Mouse (Mus musculus): ENCODE measurements around the gene Adck2.

Adck2 gene

GRCm38 (mm10) chr6:39573791-39574554 lies at the start of gene Adck2:
Gene Adck2 (plus strand): TSS chr6:39573873.
- peak; percentile 73 for DNase-seq (ENCODE audit: low read depth, low spot score)

DNA sequence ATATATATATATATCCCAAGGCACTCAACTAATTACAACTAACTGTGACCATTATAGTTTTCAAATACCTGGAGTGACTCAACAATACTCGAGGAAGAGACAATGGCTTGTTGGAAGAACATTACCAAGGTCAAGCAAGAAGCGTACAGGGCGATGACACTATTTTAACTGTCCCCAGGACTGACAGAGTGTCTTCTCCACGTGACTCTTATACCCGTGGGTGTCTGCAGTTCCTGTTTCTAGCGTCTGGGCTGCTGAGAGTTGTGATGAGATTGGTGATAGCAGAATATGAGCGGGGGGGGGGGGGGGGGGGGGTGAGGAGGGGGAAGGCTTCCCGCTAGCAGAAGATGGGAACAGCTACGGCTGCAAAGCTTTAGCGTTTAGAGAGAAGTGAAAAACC lies 46.9 kb upstream of the Adck2 start:
- no peak for DNase-seq (ENCODE audit: low read depth, low spot score)

DNA sequence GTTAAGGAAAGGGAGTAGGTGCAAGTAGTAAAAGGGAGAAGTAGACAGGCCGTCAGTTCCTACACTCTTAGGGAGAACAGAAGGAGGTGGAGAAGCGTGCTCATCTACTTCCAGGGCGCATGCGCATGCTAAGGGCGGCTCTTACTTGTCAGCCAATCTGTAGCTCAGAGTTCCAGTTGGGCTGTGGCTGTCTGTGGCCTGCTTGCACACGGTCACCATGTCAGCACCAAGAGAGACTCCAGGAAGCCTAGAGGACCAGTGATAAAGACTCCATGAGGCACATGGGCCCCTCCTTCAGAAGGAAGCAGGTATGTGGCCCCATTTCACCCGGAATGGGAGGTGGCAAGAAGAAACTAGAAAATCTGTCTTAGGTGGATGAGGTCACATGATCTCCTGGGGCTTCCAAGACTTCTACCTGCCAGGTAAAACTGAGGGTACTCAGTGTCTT lies 46.3 kb upstream of the Adck2 start:
- no peak for DNase-seq (ENCODE audit: low read depth, low spot score)

GRCm38 (mm10) chr6:39527811-39528210 lies 45.9 kb upstream of the Adck2 start:
- DNase-seq (ENCODE audit: low read depth, low spot score), result no peak

- DNase-seq (ENCODE audit: low read depth, low spot score), result no peak
Observed at GRCm38 (mm10) chr6:39528671-39529535, 44.8 kb upstream of the Adck2 start.

- no peak for DNase-seq (ENCODE audit: low read depth, low spot score)
Observed at GRCm38 (mm10) chr6:39534944-39535343, 38.7 kb upstream of the Adck2 start.

DNA sequence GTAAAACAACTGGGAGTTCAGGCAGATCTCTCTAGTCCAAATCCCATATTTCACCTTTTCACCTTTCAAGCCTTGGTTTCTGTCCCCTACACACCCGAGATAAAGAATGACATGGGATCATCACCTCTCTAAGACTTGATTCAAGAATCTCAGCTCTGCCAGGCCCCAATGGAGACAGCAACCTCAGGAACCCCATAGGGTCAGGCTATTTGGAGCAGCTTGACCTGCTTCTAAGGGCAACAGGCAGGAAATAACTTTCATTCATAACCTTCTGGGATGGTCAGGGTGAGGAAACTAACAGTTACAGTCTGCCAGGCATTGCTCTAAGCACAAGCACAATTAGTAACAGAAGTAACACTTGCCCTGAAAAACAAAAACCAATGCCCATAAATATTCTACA lies 37.1 kb upstream of the Adck2 start:
- no peak for DNase-seq (ENCODE audit: low read depth, low spot score)

DNA sequence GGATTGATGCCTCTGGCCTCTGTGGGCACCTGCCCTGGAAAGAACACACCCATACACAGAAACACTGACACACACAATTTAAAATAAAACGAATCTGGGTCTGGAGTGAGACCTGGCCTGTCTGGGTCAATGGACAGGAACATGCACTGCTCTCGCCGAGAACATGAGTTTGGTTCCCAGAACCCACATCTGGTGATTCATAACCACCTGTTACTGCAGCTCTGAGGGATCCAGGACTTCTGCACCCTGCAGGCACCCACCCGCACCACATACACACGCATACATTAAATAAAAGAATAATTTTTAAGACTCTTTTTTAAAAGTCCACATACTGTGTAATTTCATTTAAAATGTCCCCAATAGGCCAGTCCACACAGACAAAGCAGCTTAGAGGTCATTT lies 36.4 kb upstream of the Adck2 start:
- DNase-seq (ENCODE audit: low read depth, low spot score), result no peak

- peak; percentile 57 for DNase-seq (ENCODE audit: low read depth, low spot score)
Observed at GRCm38 (mm10) chr6:39538227-39538626, 35.4 kb upstream of the Adck2 start.

DNA sequence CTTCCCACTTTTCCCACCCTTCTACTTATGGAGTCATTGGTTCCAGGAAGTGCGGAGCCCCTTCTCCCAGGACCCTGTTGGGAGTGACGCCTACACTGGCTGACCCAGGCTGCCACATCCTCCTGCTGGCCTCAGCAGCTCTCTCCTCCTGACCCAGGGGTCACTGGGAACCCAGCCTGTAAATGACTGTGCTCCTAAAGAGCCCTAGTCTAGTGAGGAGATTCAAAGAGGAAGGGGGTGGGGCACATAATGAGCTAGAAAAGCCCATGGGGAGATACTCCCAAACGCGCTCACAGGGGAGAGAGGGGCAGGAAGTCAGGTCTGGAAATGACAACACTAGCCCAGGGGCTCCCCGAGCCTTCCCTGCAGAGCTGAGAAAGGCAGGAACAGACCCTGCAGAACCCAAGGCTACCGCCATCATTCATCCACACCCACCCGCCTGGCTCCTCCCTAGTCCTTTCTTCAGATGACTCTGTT lies 34.0 kb upstream of the Adck2 start:
- no peak for DNase-seq (ENCODE audit: low read depth, low spot score)

DNA sequence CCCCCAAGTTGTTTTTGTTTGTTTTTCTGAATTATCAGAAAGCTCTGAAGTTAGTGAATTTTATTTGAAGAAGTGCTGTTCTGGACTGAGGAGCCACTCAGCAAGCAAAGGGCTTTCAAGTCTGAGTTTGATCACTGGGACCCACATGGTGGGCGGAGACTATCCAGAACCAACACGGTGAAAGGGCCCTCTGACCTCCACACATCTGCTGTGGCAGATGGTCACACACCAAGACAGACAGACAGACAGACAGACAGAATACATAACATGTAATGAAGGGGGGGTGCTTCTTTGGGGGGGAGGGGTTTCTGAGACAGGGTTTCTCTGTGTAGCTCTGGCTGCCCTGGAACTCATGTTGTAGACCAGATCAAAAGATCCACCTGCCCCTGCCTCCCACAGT lies 33.1 kb upstream of the Adck2 start:
- DNase-seq (ENCODE audit: low read depth, low spot score), result no peak

GRCm38 (mm10) chr6:39542631-39543597 lies 30.8 kb upstream of the Adck2 start:
- DNase-seq (ENCODE audit: low read depth, low spot score), result peak; percentile 85

- no peak for DNase-seq (ENCODE audit: low read depth, low spot score)
Observed at GRCm38 (mm10) chr6:39543769-39544420, 29.8 kb upstream of the Adck2 start.

GRCm38 (mm10) chr6:39545474-39545873 lies 28.2 kb upstream of the Adck2 start:
- DNase-seq (ENCODE audit: low read depth, low spot score), result no peak

DNA sequence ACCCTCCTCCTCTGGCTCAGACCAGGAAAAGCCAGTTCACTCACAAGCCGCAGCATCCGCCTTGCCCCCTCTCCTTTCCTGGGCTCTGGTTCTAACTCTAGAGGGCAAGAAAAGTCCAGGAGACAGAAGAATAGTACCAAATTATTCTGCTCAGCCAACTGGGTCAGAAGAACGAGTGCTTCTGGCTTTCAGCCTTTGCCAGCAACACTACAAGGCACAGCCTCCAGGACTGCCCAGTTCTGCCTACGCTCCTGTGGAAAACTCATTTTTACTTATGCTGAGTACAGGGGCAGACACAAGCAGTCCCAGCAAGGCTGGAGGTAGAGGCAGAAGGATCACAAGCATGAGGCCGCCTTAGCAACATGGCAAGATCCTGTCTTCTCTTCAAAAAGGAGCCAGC lies 25.6 kb upstream of the Adck2 start:
- DNase-seq (ENCODE audit: low read depth, low spot score), result no peak

DNA sequence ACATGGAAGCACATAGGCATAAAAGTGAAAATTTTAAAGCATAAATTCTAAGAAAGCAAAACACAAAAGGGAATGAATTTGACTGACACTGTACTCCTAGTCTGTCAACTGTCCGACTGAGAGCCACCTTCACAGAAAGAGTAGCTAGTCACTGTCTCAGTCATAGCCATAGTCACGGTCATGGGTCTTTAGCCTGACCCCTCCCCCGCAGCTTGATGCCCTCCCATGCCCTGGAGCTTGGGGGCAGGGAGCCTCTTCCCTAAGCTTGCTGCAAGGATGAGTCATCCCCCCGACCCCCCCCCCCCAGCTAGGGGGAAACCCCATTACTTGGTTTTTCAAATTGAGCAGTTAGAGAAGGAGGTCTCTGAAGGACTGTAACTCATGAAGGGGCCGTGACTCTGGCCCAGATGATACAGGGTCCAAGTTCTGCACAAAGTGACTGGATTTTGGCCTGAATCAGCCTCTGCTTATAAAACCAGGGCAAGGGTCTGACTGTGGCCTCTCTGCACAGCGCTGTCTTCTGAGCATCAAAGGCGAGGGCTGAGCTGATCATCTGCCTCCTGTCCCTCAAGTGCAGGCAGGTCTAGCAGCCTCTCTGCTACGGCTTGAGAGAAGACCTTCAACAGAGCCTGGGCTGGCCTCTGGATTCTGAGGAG lies 21.6 kb upstream of the Adck2 start:
- DNase-seq (ENCODE audit: low read depth, low spot score), result no peak

GRCm38 (mm10) chr6:39554888-39555647 lies 18.6 kb upstream of the Adck2 start:
- no peak for DNase-seq (ENCODE audit: low read depth, low spot score)

- no peak for DNase-seq (ENCODE audit: low read depth, low spot score)
Observed at GRCm38 (mm10) chr6:39555648-39555945, 18.1 kb upstream of the Adck2 start.

DNA sequence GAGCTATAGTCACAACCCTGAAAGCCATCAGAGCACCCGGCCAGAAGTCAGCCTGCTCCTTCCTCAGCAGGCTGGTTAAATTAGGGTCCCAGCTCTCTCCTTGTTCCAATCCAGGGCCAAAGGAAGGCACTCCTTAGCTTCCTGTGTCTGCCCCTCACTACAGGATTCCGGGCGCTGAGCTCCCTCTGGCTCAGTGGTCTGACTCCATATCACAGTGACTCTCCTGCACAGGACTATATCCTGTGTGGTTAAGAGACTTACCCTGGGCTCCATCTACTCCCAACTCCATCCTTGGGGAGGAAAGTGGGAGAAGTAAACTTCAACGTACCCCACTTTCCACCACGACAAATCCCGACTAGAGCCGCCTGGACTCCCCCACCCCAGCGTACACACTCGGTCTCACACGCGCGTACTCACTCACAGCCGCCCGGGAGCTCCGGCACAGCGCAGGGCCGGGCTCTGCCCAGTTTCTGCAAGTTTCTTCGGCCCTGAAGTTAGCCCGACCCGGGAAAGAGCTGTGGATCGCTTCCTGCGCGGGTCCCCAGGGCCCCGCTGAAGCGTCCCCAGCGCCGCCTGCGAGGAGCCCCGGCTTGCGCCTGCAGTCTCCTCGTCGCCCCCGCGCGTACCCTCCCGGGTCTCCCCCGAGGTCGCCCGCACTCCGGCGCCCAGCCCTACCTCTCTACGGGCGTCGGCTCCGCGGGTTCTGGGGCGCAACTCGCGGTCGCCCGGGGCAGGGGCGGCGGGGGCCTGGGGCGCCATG lies 16.6 kb upstream of the Adck2 start:
- peak; percentile 42 for DNase-seq (ENCODE audit: low read depth, low spot score)

Measured in forelimb bud, embryonic 11.5 days (tissue).